Mouse (Mus musculus): ENCODE results near the gene Gm11733. TPM values are rescaled to one million over a fixed set of nuclear protein-coding genes. Genes with fewer than 3 reads are reported as not detected.

Gene Gm11733
- not detected for polyA plus RNA-seq (2014; fragmentation: Illumina TruSeq; extraction: RNeasy Lipid Tissue Mini Kit (QIAGEN cat#74804); ENCODE audit: low replicate concordance)

DNA sequence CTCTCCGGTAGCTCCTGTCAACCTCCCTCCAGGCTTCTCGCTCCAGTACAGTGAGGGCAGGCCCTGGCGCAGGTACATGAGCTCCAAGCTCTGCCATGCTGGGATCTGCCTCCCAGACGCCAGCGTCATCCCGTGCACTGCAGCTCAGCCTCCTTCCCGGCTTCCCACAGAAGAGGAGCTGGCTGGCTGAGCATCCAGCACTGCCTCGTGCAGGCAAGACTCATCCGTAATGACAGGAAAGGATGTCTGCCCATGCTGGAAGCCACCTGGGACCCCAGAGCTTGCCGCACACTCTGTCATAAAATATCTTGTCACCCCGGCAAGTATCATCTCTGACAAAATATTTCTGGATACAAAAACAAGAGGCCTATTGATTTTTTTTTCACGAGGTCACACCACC lies at the start of gene Gm11733:
Gene Gm11733, plus strand, starts transcription at position 171 of the 400 bp plus-strand sequence.

Other genes starting within 250 kb of the Gm11733 start
- gene Tnrc6c, start 169.9 kb downstream of the Gm11733 start, polyA plus RNA-seq (2014; fragmentation: Illumina TruSeq; extraction: RNeasy Lipid Tissue Mini Kit (QIAGEN cat#74804); ENCODE audit: low replicate concordance) = 5.4 TPM